9 mouse cellular contexts compared by ENCODE assay signal in genomic region chr7:121730225-121730624, GRCm38 (mm10). TPM values are rescaled to one million over a fixed set of nuclear protein-coding genes. Genes with fewer than 3 reads are reported as not detected.
DNase-seq lines count a peak whose midpoint lies in the region; ATAC-seq and TF ChIP-seq lines count a peak whose summit lies in the region.
"Had no signal": no experiment of that assay in that cellular context is flagged by ENCODE, and none has a peak within 500 bp of the region (broad histone marks: within the 10 kb centered on the region; RNA-seq: fewer than 3 reads in every experiment).

No protein-coding gene starts in this region.

- TF ChIP-seq POLR2A in MEL (IDR thresholded peaks at IDR 0.05; ENCODE audit: control insufficient read depth in 1 of 2, insufficient read depth in 1 of 2, low read depth in 1 of 2, low read length in 2 of 2, poor library complexity in 1 of 2): no peak

- no peaks in the 10 kb centered on the region for H3K79me2 ChIP-seq in MEL (ENCODE audit: control insufficient read depth, insufficient read depth, low read length, poor library complexity)

- TF ChIP-seq CTCF in MEL (IDR thresholded peaks at IDR 0.05 in 2 of 3, conservative IDR thresholded peaks at IDR 0.05 in 1 of 3; ENCODE audit: control insufficient read depth in 1 of 3, insufficient read depth in 1 of 3, low read depth in 2 of 3, low read length in 3 of 3, poor library complexity in 1 of 3, severe bottlenecking in 1 of 3): no peak

- no peak overlapping the region for H3K4me2 ChIP-seq in kidney, embryonic 14.5 days (replicated peaks; ENCODE audit: low read depth, low read length)
- H3K4me2 ChIP-seq in kidney, embryonic 16.5 days (replicated peaks; ENCODE audit: low read depth, low read length): no peak overlapping the region
- no peak overlapping the region for H3K4me2 ChIP-seq in liver, embryonic 11.5 days
- H3K4me2 ChIP-seq: limb, embryonic 13.5 days had no signal

- TF ChIP-seq RAD21 in MEL (IDR thresholded peaks at IDR 0.05; ENCODE audit: low read depth, low read length): no peak

- no peak overlapping the region for H3K27ac ChIP-seq in kidney, embryonic 14.5 days (ENCODE audit: low read depth, low read length)
- no peak overlapping the region for H3K27ac ChIP-seq in kidney, embryonic 16.5 days (ENCODE audit: low read length)
- H3K27ac ChIP-seq in MEL (ENCODE audit: control insufficient read depth, low read depth, low read length): no peak overlapping the region
- no peak overlapping the region for H3K27ac ChIP-seq in liver, embryonic 11.5 days (ENCODE audit: low read depth, low read length)
- H3K27ac ChIP-seq: limb, embryonic 13.5 days had no signal

- 0 out of 2 replicates have a peak, but pooled peaks have one; percentile 47 for ATAC-seq in kidney, embryonic 14.5 days (ENCODE audit: low FRiP score, low TSS enrichment)
- ATAC-seq in kidney, embryonic 16.5 days (ENCODE audit: low FRiP score, low TSS enrichment): no peak
- ATAC-seq in liver, embryonic 11.5 days (replicated peaks; ENCODE audit: low FRiP score): no peak

- no peak overlapping the region for H3K9ac ChIP-seq in kidney, embryonic 14.5 days (ENCODE audit: low read depth, low read length)
- no peak overlapping the region for H3K9ac ChIP-seq in kidney, embryonic 16.5 days (replicated peaks; ENCODE audit: low read length)
- no peak overlapping the region for H3K9ac ChIP-seq in MEL (ENCODE audit: control insufficient read depth, low read depth, low read length, poor library complexity, severe bottlenecking)
- no peak overlapping the region for H3K9ac ChIP-seq in liver, embryonic 11.5 days (ENCODE audit: low read depth, low read length)
- H3K9ac ChIP-seq: limb, embryonic 13.5 days had no signal

- H3K27me3 ChIP-seq in kidney, embryonic 14.5 days (ENCODE audit: control insufficient read depth, insufficient read depth, low read length): peaks cover 10% of the 10 kb centered on the region
- H3K27me3 ChIP-seq in kidney, embryonic 16.5 days (ENCODE audit: insufficient read depth, low read length): peaks cover 16% of the 10 kb centered on the region
- H3K27me3 ChIP-seq in MEL (ENCODE audit: control insufficient read depth in 1 of 2, insufficient read depth in 2 of 2, low read length in 2 of 2): no peaks in the 10 kb centered on the region; a peak in 1 of 4 replicates
- peaks cover 14% of the 10 kb centered on the region for H3K27me3 ChIP-seq in liver, embryonic 11.5 days (replicated peaks; ENCODE audit: control insufficient read depth, insufficient read depth, low read length)

- no peaks in the 10 kb centered on the region; the same call in 1 of the 2 replicates for H3K4me1 ChIP-seq in kidney, embryonic 14.5 days (ENCODE audit: control insufficient read depth, insufficient read depth, low read length)
- H3K4me1 ChIP-seq in kidney, embryonic 16.5 days (ENCODE audit: insufficient read depth, low read length): no peaks in the 10 kb centered on the region
- no peaks in the 10 kb centered on the region for H3K4me1 ChIP-seq in MEL (ENCODE audit: control insufficient read depth in 1 of 2, insufficient read depth in 2 of 2, low read length in 2 of 2)
- H3K4me1 ChIP-seq in liver, embryonic 11.5 days (replicated peaks; ENCODE audit: control insufficient read depth, insufficient read depth, low read length): no peaks in the 10 kb centered on the region

- H3K9me3 ChIP-seq in kidney, embryonic 14.5 days (ENCODE audit: control insufficient read depth, low read length): no peaks in the 10 kb centered on the region
- H3K9me3 ChIP-seq in kidney, embryonic 16.5 days (ENCODE audit: low read length): no peaks in the 10 kb centered on the region
- H3K9me3 ChIP-seq in MEL (replicated peaks; ENCODE audit: insufficient read depth, low read length): no peaks in the 10 kb centered on the region
- H3K9me3 ChIP-seq in liver, embryonic 11.5 days (ENCODE audit: control insufficient read depth, low read length): no peaks in the 10 kb centered on the region
- H3K9me3 ChIP-seq: limb, embryonic 13.5 days had no signal

- TF ChIP-seq EP300 in MEL (IDR thresholded peaks at IDR 0.05; ENCODE audit: low read depth in 1 of 2, low read length in 2 of 2): no peak

- H3K36me3 ChIP-seq in kidney, embryonic 14.5 days (ENCODE audit: control insufficient read depth, insufficient read depth, low read length): no peaks in the 10 kb centered on the region
- no peaks in the 10 kb centered on the region for H3K36me3 ChIP-seq in kidney, embryonic 16.5 days (ENCODE audit: insufficient read depth, low read length)
- H3K36me3 ChIP-seq in MEL (ENCODE audit: control insufficient read depth in 1 of 2, insufficient read depth in 2 of 2, low read length in 2 of 2): no peaks in the 10 kb centered on the region
- H3K36me3 ChIP-seq in liver, embryonic 11.5 days (ENCODE audit: control insufficient read depth, insufficient read depth, low read length): no peaks in the 10 kb centered on the region
- H3K36me3 ChIP-seq: limb, embryonic 13.5 days had no signal

- H3K4me3 ChIP-seq in kidney, embryonic 14.5 days (ENCODE audit: low read length): no peak overlapping the region
- H3K4me3 ChIP-seq in kidney, embryonic 16.5 days (ENCODE audit: low read length): no peak overlapping the region
- no peak overlapping the region for H3K4me3 ChIP-seq in MEL (ENCODE audit: control insufficient read depth in 1 of 2, insufficient read depth in 1 of 2, low read depth in 2 of 2, low read length in 2 of 2)
- no peak overlapping the region for H3K4me3 ChIP-seq in liver, embryonic 11.5 days (ENCODE audit: low read depth, low read length)
- H3K4me3 ChIP-seq: limb, embryonic 13.5 days had no signal

- 13% methylated on average over 5 of the region's 5 CpGs for WGBS in kidney, embryonic 14.5 days
- WGBS in kidney, embryonic 16.5 days: 13% methylated on average over 5 of the region's 5 CpGs
- 17% methylated on average over 5 of the region's 5 CpGs for WGBS in liver, embryonic 11.5 days

- DNase-seq in MEL (ENCODE audit: low read depth, low spot score): peak; percentile 47
- peak; percentile 49 for DNase-seq in c-Kit-positive CD71-negative TER-119-negative erythroid progenitor cells, embryonic 14.5 days (ENCODE audit: low read depth)
- DNase-seq in liver, embryonic 11.5 days (ENCODE audit: low spot score): peak; percentile 54
- peak; percentile 10 for DNase-seq in thymus, postnatal 25 days
- DNase-seq in layer of hippocampus, adult 9-11 months: no peak
- no peak for DNase-seq in gastrocnemius, postnatal 25 days

TF ChIP-seq in MEL, 35 proteins besides CTCF, POLR2A, EP300 and RAD21:
- no peak for TF ChIP-seq MXI1 (IDR thresholded peaks at IDR 0.05; ENCODE audit: low read depth, low read length)
- TF ChIP-seq SIN3A (IDR thresholded peaks at IDR 0.05; ENCODE audit: low read length): no peak
- TF ChIP-seq KAT2A (conservative IDR thresholded peaks at IDR 0.05; ENCODE audit: low read depth, low read length): no peak
- TF ChIP-seq POLR2AphosphoS2 (IDR thresholded peaks at IDR 0.05; ENCODE audit: low read length): no peak
- no peak for TF ChIP-seq ZKSCAN1 (IDR thresholded peaks at IDR 0.05; ENCODE audit: low read depth, low read length)
- no peak for TF ChIP-seq GABPA (IDR thresholded peaks at IDR 0.05; ENCODE audit: low read depth, low read length)
- TF ChIP-seq MYC (IDR thresholded peaks at IDR 0.05; ENCODE audit: low read depth, low read length): no peak

RNA-seq across cellular contexts. Expression of gene Scnn1g, which starts 4.1 kb away (rescaled TPM):
- polyA plus RNA-seq in kidney, embryonic 14.5 days (2014; fragmentation: Nextera tagmentation; extraction: Ambion mirVana): 9.9 and 14.8 TPM in 2 replicates
- polyA plus RNA-seq in kidney, embryonic 16.5 days (2015; fragmentation: Nextera tagmentation; extraction: Ambion mirVana): 38.7 and 40.7 TPM in 2 replicates
- not detected in 2 replicates for total RNA-seq in MEL (2012; rRNA removed)
- polyA plus RNA-seq in MEL (2012; ENCODE audit: insufficient read depth in 1 of 2, insufficient read length in 2 of 2, low read depth in 1 of 2, low replicate concordance in 2 of 2, missing spikeins in 1 of 2): not detected
- polyA plus RNA-seq in liver, embryonic 11.5 days (2014; fragmentation: Nextera tagmentation; extraction: Ambion mirVana): not detected in 2 replicates
- not detected for total RNA-seq in gastrocnemius, postnatal 25 days (2021)

RNA-seq across cellular contexts. Expression of gene Usp31, which starts 23.2 kb away (rescaled TPM):
- 2.2 and 3.7 TPM in 2 replicates for polyA plus RNA-seq in kidney, embryonic 14.5 days (2014; fragmentation: Nextera tagmentation; extraction: Ambion mirVana)
- 2.0 and 2.1 TPM in 2 replicates for polyA plus RNA-seq in kidney, embryonic 16.5 days (2015; fragmentation: Nextera tagmentation; extraction: Ambion mirVana)
- 14.3 and 14.4 TPM in 2 replicates for total RNA-seq in MEL (2012; rRNA removed)
- polyA plus RNA-seq in MEL (2012; ENCODE audit: insufficient read depth in 1 of 2, insufficient read length in 2 of 2, low read depth in 1 of 2, low replicate concordance in 2 of 2, missing spikeins in 1 of 2): 10 to 100 TPM in 1 of 2 experiments, not detected in 1; 14.7 TPM
- 2.9 and 3.5 TPM in 2 replicates for polyA plus RNA-seq in liver, embryonic 11.5 days (2014; fragmentation: Nextera tagmentation; extraction: Ambion mirVana)
- total RNA-seq in gastrocnemius, postnatal 25 days (2021): 1 to 10 TPM; 5.4 to 5.6 TPM

Comparison
In these comparisons a context has a peak if more than half of its experiments do, and no peak if none do; other contexts are left out.
1. DNase-seq: peak in MEL (single experiment), c-Kit-positive CD71-negative TER-119-negative erythroid progenitor cells, embryonic 14.5 days (single experiment), liver, embryonic 11.5 days (single experiment) and thymus, postnatal 25 days (single experiment); none in layer of hippocampus, adult 9-11 months (single experiment) and gastrocnemius, postnatal 25 days (single experiment).
2. RNA of gene Scnn1g, which starts 4.1 kb away (polyA plus RNA-seq): 38.7 to 40.7 TPM in kidney, embryonic 16.5 days and 9.9 to 14.8 TPM in kidney, embryonic 14.5 days; not detected in MEL and not detected in liver, embryonic 11.5 days; every median in the first group is over 10 times any median in the second.